Mouse (Mus musculus) midbrain, embryonic 16.5 days (tissue): ENCODE data around the gene Carns1. TPM values are rescaled to one million over a fixed set of nuclear protein-coding genes. Genes with fewer than 3 reads are reported as not detected.

Source experiments
- ATAC-seq: fragments of 200-750 bp; cut with Nextera tagmentation; 2 replicates; pipeline ENCODE4 v1.8.0; 2017; ENCODE audit warnings: moderate TSS enrichment
- H3K27ac ChIP-seq: fragments of 300-500 bp; sonication (generic); 2 replicates; pipeline ENCODE4 v1.5.1; 2014; ENCODE audit warnings: mild to moderate bottlenecking, low read length, mixed read lengths
- H3K27me3 ChIP-seq: fragments of 300-500 bp; sonication (generic); 2 replicates; pipeline ENCODE4 v1.6.1; 2014; ENCODE audit warnings: low read depth, low read length, mixed read lengths; ENCODE audit not compliant: control insufficient read depth, insufficient read depth
- H3K36me3 ChIP-seq: fragments of 300-500 bp; sonication (generic); 2 replicates; pipeline ENCODE4 v1.6.1; 2014; ENCODE audit warnings: mild to moderate bottlenecking, low read length, moderate library complexity, mixed read lengths; ENCODE audit not compliant: control insufficient read depth, insufficient read depth
- H3K4me1 ChIP-seq: fragments of 300-500 bp; sonication (generic); 2 replicates; pipeline ENCODE4 v1.6.1; 2014; ENCODE audit warnings: mild to moderate bottlenecking, low read length, mixed read lengths; ENCODE audit not compliant: control insufficient read depth, insufficient read depth
- H3K4me2 ChIP-seq: fragments of 300-500 bp; sonication (generic); 2 replicates; pipeline ENCODE4 v1.6.1; 2014; ENCODE audit warnings: mild to moderate bottlenecking, low read length, mixed read lengths
- H3K4me3 ChIP-seq: fragments of 300-500 bp; sonication (generic); 2 replicates; pipeline ENCODE4 v1.5.1; 2014; ENCODE audit warnings: low read depth, mild to moderate bottlenecking, low read length, moderate library complexity, mixed read lengths
- H3K9ac ChIP-seq: fragments of 300-500 bp; sonication (generic); 2 replicates; pipeline ENCODE4 v1.6.1; 2014; ENCODE audit warnings: low read depth, low read length, mixed read lengths
- H3K9me3 ChIP-seq: fragments of 300-500 bp; sonication (generic); replicated peaks from 2 replicates; pipeline ENCODE4 v1.6.1; 2014; ENCODE audit warnings: mild to moderate bottlenecking, low read length, mixed read lengths; ENCODE audit not compliant: control insufficient read depth, poor library complexity, severe bottlenecking
- WGBS: fragments of 180-500 bp; shearing (Covaris S2); extraction: QIAGEN DNeasy Blood & Tissue Kit; methylation state at CpG from one replicate; pipeline ENCODE4 v1.1.7; 2014; 5-methylcytosine and 5-hydroxymethylcytosine counted together
- polyA plus RNA-seq: library from polyadenylated mRNA; unstranded; fragments of >200 nt; fragmentation: Nextera tagmentation; extraction: Ambion mirVana; gene quantifications from 2 replicates; pipeline ENCODE4 v1.2.1, GENCODE M21; 2015

The Carns1 gene
- polyA plus RNA-seq, 1 experiment from 2014 or later = 5.2 TPM

DNA sequence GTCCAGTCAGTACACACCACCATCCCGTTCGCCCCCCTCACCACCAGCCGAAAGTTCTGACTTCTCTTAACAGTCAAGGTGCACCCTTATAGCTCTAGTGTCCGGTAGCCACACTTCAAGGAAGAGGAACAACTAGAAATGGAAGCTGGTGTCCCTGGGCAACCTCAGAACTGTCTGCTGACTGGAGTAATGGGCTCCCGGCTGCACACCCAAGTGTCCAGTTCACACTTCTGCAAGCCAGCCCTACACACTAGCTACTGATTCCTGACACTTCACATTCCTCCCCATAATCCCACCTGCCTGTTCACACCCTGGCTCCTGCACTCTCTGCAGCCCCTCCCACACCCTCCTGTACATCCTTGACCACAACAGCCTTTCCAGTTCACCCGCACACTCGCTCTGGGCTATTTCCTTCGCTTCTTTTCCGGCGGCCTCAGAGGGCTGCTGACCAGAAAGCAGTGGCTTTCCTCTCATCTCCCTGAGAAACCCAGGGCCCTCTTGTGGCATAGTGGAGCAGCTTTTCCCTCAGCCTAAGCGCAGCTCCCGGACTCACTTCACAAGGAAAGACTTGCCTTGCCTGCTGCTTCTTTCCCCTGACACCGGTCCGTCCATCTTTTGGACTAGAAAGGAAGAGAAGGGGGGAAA is 40.9 kb upstream of the Carns1 start:
- peaks cover 34% of the 10 kb centered on the region for H3K27me3 ChIP-seq
- H3K4me1 ChIP-seq = peaks cover 16% of the 10 kb centered on the region
- ATAC-seq = no peak
- H3K4me2 ChIP-seq = no peak overlapping the region; the same call in 1 of the 2 replicates
- no peak overlapping the region for H3K4me3 ChIP-seq
- WGBS = 18% methylated on average over 14 of the region's 14 CpGs
- H3K27ac ChIP-seq = no peak overlapping the region
- no peaks in the 10 kb centered on the region for H3K36me3 ChIP-seq
- no peak overlapping the region for H3K9ac ChIP-seq
- H3K9me3 ChIP-seq = no peaks in the 10 kb centered on the region

DNA sequence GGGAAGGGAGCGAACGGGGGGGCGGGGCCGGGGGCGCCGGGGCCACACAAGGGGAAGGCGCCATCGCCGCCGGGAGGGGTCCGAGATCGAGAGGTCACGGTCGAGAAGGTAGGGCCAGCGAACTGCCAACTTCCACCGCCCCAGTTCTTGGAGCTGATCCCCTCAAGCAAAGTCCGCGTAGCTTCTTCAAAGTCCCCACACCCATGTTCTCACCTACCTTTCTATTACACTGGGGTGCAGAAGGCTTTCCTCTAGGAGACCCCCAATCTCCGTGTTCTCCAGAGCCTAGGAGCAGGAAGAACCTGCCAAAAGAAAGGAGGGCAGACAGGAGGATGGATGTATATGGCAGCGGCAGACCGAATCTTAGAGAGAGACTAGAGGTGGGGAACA is 40.2 kb upstream of the Carns1 start:
- Histone ChIP-seq H3K36me3 (no peaks in the 10 kb centered on the region), H3K27me3 (peaks cover 34% of the 10 kb centered on the region), H3K4me1 (peaks cover 16% of the 10 kb centered on the region), H3K4me3 (peak overlapping the region; percentile 50), H3K27ac (no peak overlapping the region), H3K9ac (peak overlapping the region; percentile 69), H3K4me2 (peak overlapping the region; percentile 93), H3K9me3 (no peaks in the 10 kb centered on the region)
- no peak for ATAC-seq
- WGBS = 8% methylated on average over 17 of the region's 21 CpGs

DNA sequence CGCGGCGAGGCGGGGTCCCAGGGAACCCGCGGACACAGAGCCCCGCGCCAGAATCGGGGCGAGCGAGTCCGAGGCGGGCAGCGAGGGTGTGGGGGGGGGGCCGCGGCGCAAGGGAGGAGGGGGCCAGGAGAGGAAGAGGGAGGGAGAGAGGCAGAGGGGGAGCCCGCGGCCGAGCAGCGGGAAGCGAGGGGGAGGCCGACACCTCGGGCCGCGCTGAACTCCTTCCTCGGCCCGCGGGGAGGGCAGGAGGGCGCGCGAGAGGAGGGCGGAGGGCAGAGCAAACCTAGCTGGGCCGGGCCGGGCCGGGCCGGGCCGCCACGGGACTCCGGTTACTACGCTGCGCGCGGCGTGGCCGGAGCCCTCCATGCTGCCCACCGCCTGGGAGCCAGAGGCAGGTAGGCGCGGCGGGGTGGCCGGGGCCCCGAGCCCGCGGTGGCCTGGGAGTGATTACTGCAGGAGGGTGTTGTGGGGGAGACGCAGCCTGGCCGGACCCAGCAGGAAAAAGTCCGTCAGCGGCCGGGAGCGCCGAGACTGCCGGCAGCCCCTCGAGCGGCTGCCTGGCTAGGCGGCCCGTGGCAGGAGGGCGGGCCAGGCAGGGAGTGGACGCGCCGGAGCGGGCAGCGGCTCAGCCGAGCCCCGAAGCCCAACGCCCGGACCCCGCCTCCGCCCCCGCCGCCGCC is 39.6 kb upstream of the Carns1 start:
- no peak overlapping the region for H3K27ac ChIP-seq
- H3K9me3 ChIP-seq = no peaks in the 10 kb centered on the region
- peaks cover 16% of the 10 kb centered on the region for H3K4me1 ChIP-seq
- no peak for ATAC-seq
- peak overlapping the region; percentile 50 for H3K4me3 ChIP-seq
- peak overlapping the region; percentile 69 for H3K9ac ChIP-seq
- H3K27me3 ChIP-seq = peaks cover 34% of the 10 kb centered on the region
- no peaks in the 10 kb centered on the region for H3K36me3 ChIP-seq
- peak overlapping the region; percentile 93 for H3K4me2 ChIP-seq
- 1% methylated on average over 45 of the region's 81 CpGs for WGBS

DNA sequence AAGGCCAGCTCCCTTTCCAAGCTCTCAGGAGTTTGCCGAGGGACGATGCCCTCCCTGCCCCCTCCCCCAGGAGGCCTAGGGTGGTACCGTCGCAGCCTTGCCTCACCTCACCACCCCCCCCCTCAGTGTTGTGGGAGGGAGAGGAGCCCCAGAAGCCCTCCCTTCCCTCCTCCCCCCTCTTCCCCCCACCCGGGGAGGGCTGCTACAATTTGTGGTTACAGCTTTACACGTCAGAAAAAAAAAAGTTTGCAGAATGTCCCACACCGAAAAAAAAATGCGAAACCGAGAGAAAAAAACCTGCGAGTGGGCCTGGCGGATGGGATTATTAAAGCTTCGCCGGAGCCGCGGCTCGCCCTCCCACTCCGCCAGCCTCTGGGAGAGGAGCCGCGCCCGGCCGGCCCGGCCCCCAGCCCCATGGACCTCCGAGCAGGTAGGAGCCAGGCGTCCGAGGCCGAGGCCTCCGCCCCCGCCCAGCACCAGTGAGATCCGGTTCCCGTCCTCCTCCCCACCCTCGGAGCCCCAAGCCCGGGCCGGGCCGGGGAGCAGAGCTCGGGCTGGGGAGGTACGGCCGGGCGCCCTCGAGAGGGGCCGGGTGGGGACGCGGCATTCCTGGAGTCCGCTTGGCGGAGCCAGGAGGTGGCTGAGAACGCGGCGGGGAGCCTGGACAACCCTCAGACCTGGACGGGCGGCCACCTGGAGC is 38.9 kb upstream of the Carns1 start, which contains the start of the genes Clcf1 and AC109138.7:
Gene Clcf1 (plus strand): TSS at position 168 of the 700 bp plus-strand sequence.
Gene AC109138.7 (plus strand): TSS at position 287 of the 700 bp plus-strand sequence.
- H3K27me3 ChIP-seq = peaks cover 36% of the 10 kb centered on the region
- ATAC-seq = peak; percentile 15; the same call in 1 of the 2 replicates

GRCm38 (mm10) chr19:4213524-4213974 is 38.3 kb upstream of the Carns1 start:
- ATAC-seq = no peak
- 5% methylated on average over 9 of the region's 9 CpGs for WGBS
- H3K27me3 ChIP-seq = peaks cover 37% of the 10 kb centered on the region
- no peak overlapping the region for H3K27ac ChIP-seq
- no peak overlapping the region for H3K9ac ChIP-seq
- H3K9me3 ChIP-seq = no peaks in the 10 kb centered on the region
- no peak overlapping the region for H3K4me3 ChIP-seq
- H3K4me2 ChIP-seq = peak overlapping the region; percentile 93; the same call in 1 of the 2 replicates
- no peaks in the 10 kb centered on the region for H3K36me3 ChIP-seq
- H3K4me1 ChIP-seq = peaks cover 16% of the 10 kb centered on the region

More for the DNA sequence above, 38.9 kb upstream of the Carns1 start, which contains the start of the genes Clcf1 and AC109138.7:
- Histone ChIP-seq H3K9me3 (no peaks in the 10 kb centered on the region), H3K27ac (no peak within 1 kb of the TSS), H3K4me2 (peak within 1 kb of the TSS; percentile 93), H3K9ac (peak within 1 kb of the TSS; percentile 69), H3K36me3 (no peaks in the 10 kb centered on the region), H3K4me1 (peaks cover 16% of the 10 kb centered on the region), H3K4me3 (peak within 1 kb of the TSS; percentile 50)
- WGBS = under 1% methylated on average over 44 of the region's 49 CpGs

DNA sequence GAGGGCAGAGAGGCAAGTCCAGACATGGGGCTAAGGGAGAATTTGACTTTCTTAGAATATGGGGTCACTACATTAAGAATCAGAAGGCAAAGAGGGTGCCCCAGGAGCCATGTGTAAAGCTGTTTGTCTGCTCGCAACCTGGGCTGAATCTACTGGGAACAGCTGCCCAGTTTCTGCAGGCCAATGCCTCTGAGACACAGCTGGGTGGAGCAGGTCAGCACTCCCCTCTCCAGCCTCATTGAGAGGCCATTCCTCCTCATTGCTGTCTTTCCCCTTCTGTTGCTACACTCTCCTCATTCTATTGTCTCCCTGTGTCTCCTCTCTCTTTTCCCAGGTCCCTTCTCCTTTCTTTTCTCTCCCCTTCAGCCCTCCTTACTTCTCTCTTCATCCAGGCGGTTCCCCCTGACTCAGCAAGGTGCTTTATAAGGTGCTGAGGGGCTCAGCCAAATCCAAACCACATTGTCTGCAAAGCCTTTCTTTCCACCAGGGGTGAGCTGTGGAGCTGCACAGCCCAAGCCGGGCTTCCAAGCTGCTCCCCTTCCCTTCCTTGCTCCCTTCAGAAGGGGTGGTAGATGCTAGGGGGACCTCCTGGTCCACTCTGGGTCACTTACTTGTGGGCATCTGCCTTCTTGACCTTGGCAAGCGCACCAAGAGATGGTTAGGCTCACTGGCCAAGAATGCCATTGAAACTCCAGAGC is 36.8 kb upstream of the Carns1 start:
- no peak overlapping the region for H3K27ac ChIP-seq
- ATAC-seq = no peak
- H3K4me3 ChIP-seq = no peak overlapping the region
- H3K36me3 ChIP-seq = no peaks in the 10 kb centered on the region
- whole genome bisulfite sequencing = 22% methylated on average over 4 of the region's 4 CpGs
- H3K4me2 ChIP-seq = no peak overlapping the region
- peaks cover 36% of the 10 kb centered on the region for H3K27me3 ChIP-seq
- no peaks in the 10 kb centered on the region for H3K9me3 ChIP-seq
- peaks cover 16% of the 10 kb centered on the region for H3K4me1 ChIP-seq
- no peak overlapping the region for H3K9ac ChIP-seq

DNA sequence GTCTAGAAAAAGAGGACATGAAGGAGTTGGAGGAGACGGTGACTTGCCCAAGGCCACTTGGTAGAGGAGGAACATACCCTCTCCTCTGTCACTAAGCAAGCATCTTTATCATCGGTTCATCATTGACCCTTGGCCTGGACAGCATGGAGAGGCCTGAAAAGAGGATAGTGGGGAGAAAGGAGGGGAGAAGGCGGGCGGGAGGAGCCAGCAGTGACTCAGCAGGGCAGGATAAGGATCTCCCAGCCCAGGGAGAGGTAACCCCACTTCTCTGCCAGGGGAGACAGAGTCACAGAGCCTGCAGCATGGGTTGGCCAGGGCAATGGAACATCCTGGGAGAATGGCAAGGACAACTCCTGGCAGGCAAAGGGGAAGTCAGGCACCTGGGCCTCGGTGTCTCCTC is 33.3 kb upstream of the Carns1 start:
- no peak overlapping the region for H3K4me2 ChIP-seq
- no peaks in the 10 kb centered on the region for H3K9me3 ChIP-seq
- WGBS = 87% methylated on average over 5 of the region's 5 CpGs
- ATAC-seq = no peak
- no peak overlapping the region for H3K4me3 ChIP-seq
- H3K4me1 ChIP-seq = no peaks in the 10 kb centered on the region
- no peak overlapping the region for H3K9ac ChIP-seq
- no peak overlapping the region for H3K27ac ChIP-seq
- H3K36me3 ChIP-seq = no peaks in the 10 kb centered on the region
- H3K27me3 ChIP-seq = peaks cover 22% of the 10 kb centered on the region

DNA sequence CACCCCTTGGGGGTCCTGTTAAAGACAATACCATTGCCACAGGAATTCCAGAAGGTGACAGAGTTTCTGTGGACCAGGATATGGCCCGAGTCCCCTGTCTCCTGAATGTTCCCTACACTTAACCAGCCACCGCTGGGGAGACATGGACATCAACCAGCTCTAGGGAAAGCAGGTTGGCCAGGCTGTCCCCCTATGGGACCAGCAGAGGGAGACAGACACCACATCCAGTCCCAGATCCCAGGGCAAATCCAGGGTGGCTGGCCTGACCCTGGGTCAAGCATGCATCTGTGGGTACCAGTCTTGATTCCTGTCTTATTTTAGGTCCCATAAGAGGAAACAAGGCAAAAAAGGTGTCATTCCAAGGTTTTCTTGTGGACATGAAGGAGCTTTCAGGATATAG is 31.7 kb upstream of the Carns1 start:
- WGBS = 3% methylated on average over 2 of the region's 2 CpGs
- no peak for ATAC-seq

More for the DNA sequence above, 31.7 kb upstream of the Carns1 start:
- H3K36me3 ChIP-seq = no peaks in the 10 kb centered on the region
- peaks cover 10% of the 10 kb centered on the region for H3K27me3 ChIP-seq
- no peak overlapping the region for H3K4me3 ChIP-seq
- peaks cover 8% of the 10 kb centered on the region for H3K4me1 ChIP-seq
- no peak overlapping the region for H3K27ac ChIP-seq
- no peaks in the 10 kb centered on the region for H3K9me3 ChIP-seq
- H3K4me2 ChIP-seq = no peak overlapping the region
- no peak overlapping the region for H3K9ac ChIP-seq
